Mouse (Mus musculus) forebrain, postnatal 0 days (tissue): Measurements from ENCODE around the gene Hist1h2bg. TPM values are rescaled to one million over a fixed set of nuclear protein-coding genes. Genes with fewer than 3 reads are reported as not detected.

ENCODE experiments used
- ATAC-seq: fragments of 200-750 bp; cut with Nextera tagmentation; 2 replicates; pipeline ENCODE4 v1.8.0; 2017; ENCODE audit warnings: mild to moderate bottlenecking, moderate library complexity
- DNase-seq: peaks from one replicate; pipeline ENCODE4 v3.0.0-alpha.2; 2015
- H3K27ac ChIP-seq: fragments of 300-500 bp; sonication (generic); 2 replicates; pipeline ENCODE4 v1.5.1; 2014; ENCODE audit warnings: low read depth, mild to moderate bottlenecking, antibody characterized with exemption, low read length, moderate library complexity, mixed read lengths
- H3K27me3 ChIP-seq: fragments of 300-500 bp; sonication (generic); 2 replicates; pipeline ENCODE4 v1.6.1; 2014; ENCODE audit warnings: mild to moderate bottlenecking, low read length, mixed read lengths; ENCODE audit not compliant: insufficient read depth
- H3K36me3 ChIP-seq: fragments of 300-500 bp; sonication (generic); 2 replicates; pipeline ENCODE4 v1.6.1; 2014; ENCODE audit warnings: mild to moderate bottlenecking, moderate library complexity; ENCODE audit not compliant: insufficient read depth
- H3K4me1 ChIP-seq: fragments of 300-500 bp; sonication (generic); 2 replicates; pipeline ENCODE4 v1.6.1; 2014; ENCODE audit warnings: antibody characterized with exemption; ENCODE audit not compliant: insufficient read depth
- H3K4me2 ChIP-seq: fragments of 300-500 bp; sonication (generic); 2 replicates; pipeline ENCODE4 v1.6.1; 2014; ENCODE audit warnings: low read depth, mild to moderate bottlenecking, moderate library complexity
- H3K4me3 ChIP-seq: fragments of 300-500 bp; sonication (generic); 2 replicates; pipeline ENCODE4 v1.5.1; 2014; ENCODE audit warnings: low read depth, low read length, mixed read lengths
- H3K9ac ChIP-seq: fragments of 300-500 bp; sonication (generic); 2 replicates; pipeline ENCODE4 v1.6.1; 2014; ENCODE audit warnings: mild to moderate bottlenecking
- H3K9me3 ChIP-seq: fragments of 300-500 bp; sonication (generic); 2 replicates; pipeline ENCODE4 v1.6.1; 2016; ENCODE audit warnings: low read length
- CTCF ChIP-seq: sonication (generic); IDR thresholded peaks from 2 replicates; pipeline ENCODE4 v1.5.1; 2016; ENCODE audit warnings: antibody characterized with exemption, control low read depth, low read depth
- WGBS: fragments of 180-500 bp; shearing (Covaris S2); extraction: QIAGEN DNeasy Blood & Tissue Kit; methylation state at CpG from one replicate; pipeline ENCODE4 v1.1.7; 2014; 5-methylcytosine and 5-hydroxymethylcytosine counted together
- microRNA-seq, 2 experiments: library from miRNA; unstranded; fragments of <30 nt; microRNA quantifications; one replicate each; pipeline ENCODE4; 2016
- polyA plus RNA-seq: library from polyadenylated mRNA; unstranded; fragments of >200 nt; fragmentation: Nextera tagmentation; extraction: Ambion mirVana; gene quantifications from 2 replicates; pipeline ENCODE4 v1.2.1, GENCODE M21; 2015
- total RNA-seq: library from RNA; depleted of rRNA; stranded (reverse); fragments of >200 nt; gene quantifications from 2 replicates; pipeline ENCODE4 v1.2.3, GENCODE M21; 2014; rRNA removed

Hist1h2bg gene
- total and polyA plus RNA-seq, 2 experiments from 2014 or later: 3.6 to 367 TPM

GRCm38 (mm10) chr13:23605052-23605451 is 33.9 kb downstream of the Hist1h2bg start:
- no peaks in the 10 kb centered on the region for H3K36me3 ChIP-seq
- ATAC-seq (no peak), DNase-seq (no peak)
- H3K4me3 ChIP-seq: no peak overlapping the region
- H3K4me2 ChIP-seq: no peak overlapping the region
- WGBS: 87% methylated on average over 3 of the region's 3 CpGs
- H3K27ac ChIP-seq: no peak overlapping the region
- no peaks in the 10 kb centered on the region for H3K27me3 ChIP-seq
- TF ChIP-seq CTCF: no peak
- no peaks in the 10 kb centered on the region for H3K9me3 ChIP-seq
- no peak overlapping the region for H3K9ac ChIP-seq
- H3K4me1 ChIP-seq: no peaks in the 10 kb centered on the region

GRCm38 (mm10) chr13:23609209-23609608 is 38.0 kb downstream of the Hist1h2bg start:
- DNase-seq: no peak
- Histone ChIP-seq H3K36me3 (no peaks in the 10 kb centered on the region), H3K4me3 (no peak overlapping the region), H3K4me1 (no peaks in the 10 kb centered on the region), H3K27me3 (no peaks in the 10 kb centered on the region), H3K9ac (no peak overlapping the region), H3K27ac (no peak overlapping the region), H3K9me3 (no peaks in the 10 kb centered on the region), H3K4me2 (no peak overlapping the region)
- TF ChIP-seq CTCF: no peak
- WGBS: 93% methylated on average over 4 of the region's 4 CpGs
- ATAC-seq: no peak

GRCm38 (mm10) chr13:23609844-23610243 is 38.6 kb downstream of the Hist1h2bg start:
- no peak overlapping the region for H3K27ac ChIP-seq
- no peaks in the 10 kb centered on the region for H3K9me3 ChIP-seq
- H3K27me3 ChIP-seq: no peaks in the 10 kb centered on the region
- no peak overlapping the region for H3K4me3 ChIP-seq
- no peak overlapping the region for H3K4me2 ChIP-seq
- TF ChIP-seq CTCF: no peak
- no peak overlapping the region for H3K9ac ChIP-seq
- DNase-seq: no peak
- H3K4me1 ChIP-seq: no peaks in the 10 kb centered on the region
- ATAC-seq: no peak
- no peaks in the 10 kb centered on the region for H3K36me3 ChIP-seq

GRCm38 (mm10) chr13:23610393-23610792 is 39.2 kb downstream of the Hist1h2bg start:
- Histone ChIP-seq H3K9me3 (no peaks in the 10 kb centered on the region), H3K27me3 (no peaks in the 10 kb centered on the region), H3K4me3 (no peak overlapping the region), H3K36me3 (no peaks in the 10 kb centered on the region), H3K27ac (no peak overlapping the region), H3K4me2 (no peak overlapping the region), H3K9ac (no peak overlapping the region), H3K4me1 (no peaks in the 10 kb centered on the region)
- WGBS: 63% methylated on average over 2 of the region's 2 CpGs
- TF ChIP-seq CTCF: no peak
- ATAC-seq (no peak), DNase-seq (no peak)

GRCm38 (mm10) chr13:23611638-23612037 is 40.4 kb downstream of the Hist1h2bg start:
- Histone ChIP-seq H3K9me3 (no peaks in the 10 kb centered on the region), H3K36me3 (no peaks in the 10 kb centered on the region), H3K27me3 (no peaks in the 10 kb centered on the region), H3K4me1 (no peaks in the 10 kb centered on the region), H3K27ac (no peak overlapping the region), H3K4me3 (no peak overlapping the region), H3K9ac (no peak overlapping the region), H3K4me2 (no peak overlapping the region)
- ATAC-seq: no peak
- no peak for DNase-seq
- WGBS: 83% methylated on average over 3 of the region's 3 CpGs
- TF ChIP-seq CTCF: no peak

- H3K4me2 ChIP-seq: peak overlapping the region; percentile 83
- no peaks in the 10 kb centered on the region for H3K36me3 ChIP-seq
- no peaks in the 10 kb centered on the region for H3K9me3 ChIP-seq
- peaks cover 7% of the 10 kb centered on the region; the same call in 1 of the 2 replicates for H3K4me1 ChIP-seq
- DNase-seq (no peak), ATAC-seq (no peak)
- H3K27me3 ChIP-seq: no peaks in the 10 kb centered on the region
- H3K9ac ChIP-seq: peak overlapping the region; percentile 73
- 37% methylated on average over 12 of the region's 12 CpGs for WGBS
- H3K4me3 ChIP-seq: peak overlapping the region; percentile 47
- peak overlapping the region; percentile 93 for H3K27ac ChIP-seq
- TF ChIP-seq CTCF: no peak
Measured at GRCm38 (mm10) chr13:23620056-23620732, 49.0 kb downstream of the Hist1h2bg start.

GRCm38 (mm10) chr13:23620733-23621531 is 49.7 kb downstream of the Hist1h2bg start, which contains the start of gene Hist1h2be:
Gene Hist1h2be (minus strand): TSS chr13:23621124.
- Histone ChIP-seq H3K9me3 (no peaks in the 10 kb centered on the region), H3K4me1 (peaks cover 7% of the 10 kb centered on the region; the same call in 1 of the 2 replicates), H3K9ac (peak within 1 kb of the TSS; percentile 73), H3K4me3 (peak within 1 kb of the TSS; percentile 47), H3K36me3 (no peaks in the 10 kb centered on the region), H3K27me3 (no peaks in the 10 kb centered on the region), H3K4me2 (peak within 1 kb of the TSS; percentile 83), H3K27ac (peak within 1 kb of the TSS; percentile 93)
- WGBS: under 1% methylated on average over 27 of the region's 27 CpGs
- TF ChIP-seq CTCF: no peak
- peak; percentile 91 for DNase-seq
- peak; percentile 90 for ATAC-seq

Small RNA genes within 50 kb of the gene (microRNA-seq; reads per million reads assigned to microRNA genes)
- gene Gm44297 (0 reads per million in 2 experiments), gene Gm44359 (0 reads per million in 2 experiments), gene Gm44394 (0 reads per million in 2 experiments)

Other genes starting within 250 kb of the Hist1h2bg start
Only the 30 nearest of the 35 such genes appear.
- gene Abt1, start 147.5 kb upstream of the Hist1h2bg start, total RNA-seq: 6.5 and 8.2 TPM in 2 replicates
- 7.7 and 8.2 TPM in 2 replicates for gene Abt1, start 147.5 kb upstream of the Hist1h2bg start, polyA plus RNA-seq
- 0.08 and 0.33 TPM in 2 replicates for gene Btn1a1, start 105.5 kb upstream of the Hist1h2bg start, total RNA-seq
- gene Btn1a1, start 105.5 kb upstream of the Hist1h2bg start, polyA plus RNA-seq: 0.12 TPM in 1 of 2 replicates, not detected in the other
- gene Btn2a2, start 82.5 kb upstream of the Hist1h2bg start, total RNA-seq: not detected in 2 replicates
- gene Btn2a2, start 82.5 kb upstream of the Hist1h2bg start, polyA plus RNA-seq: 0.10 TPM in 1 of 2 replicates, not detected in the other
- 1,275 and 1,840 TPM in 2 replicates for gene Hist1h4h, start 40.3 kb upstream of the Hist1h2bg start, total RNA-seq
- gene Hist1h4h, start 40.3 kb upstream of the Hist1h2bg start, polyA plus RNA-seq: 4.1 and 5.7 TPM in 2 replicates
- 135 and 227 TPM in 2 replicates for gene Hist1h2af, start 37.5 kb upstream of the Hist1h2bg start, total RNA-seq
- not detected in 2 replicates for gene Hist1h2af, start 37.5 kb upstream of the Hist1h2bg start, polyA plus RNA-seq
- gene Hist1h3g, start 36.0 kb upstream of the Hist1h2bg start, total RNA-seq: 116 and 134 TPM in 2 replicates
- gene Hist1h3g, start 36.0 kb upstream of the Hist1h2bg start, polyA plus RNA-seq: 0.50 TPM in 1 of 2 replicates, not detected in the other
- gene Hist1h2bh, start 28.0 kb upstream of the Hist1h2bg start, total RNA-seq: 12.5 and 17.0 TPM in 2 replicates
- gene Hist1h2bh, start 28.0 kb upstream of the Hist1h2bg start, polyA plus RNA-seq: 0.17 TPM in 1 of 2 replicates, not detected in the other
- 116 and 119 TPM in 2 replicates for gene Hist1h3f, start 27.3 kb upstream of the Hist1h2bg start, total RNA-seq
- gene Hist1h3f, start 27.3 kb upstream of the Hist1h2bg start, polyA plus RNA-seq: 0.17 and 0.47 TPM in 2 replicates
- 586 and 753 TPM in 2 replicates for gene Hist1h4f, start 19.7 kb upstream of the Hist1h2bg start, total RNA-seq
- gene Hist1h4f, start 19.7 kb upstream of the Hist1h2bg start, polyA plus RNA-seq: 0.70 TPM in 1 of 2 replicates, not detected in the other
- gene Hist1h1d, start 18.1 kb upstream of the Hist1h2bg start, total RNA-seq: 48.5 and 66.7 TPM in 2 replicates
- gene Hist1h1d, start 18.1 kb upstream of the Hist1h2bg start, polyA plus RNA-seq: 0.12 and 0.18 TPM in 2 replicates
- 180 and 204 TPM in 2 replicates for gene Hist1h3e, start 9.0 kb upstream of the Hist1h2bg start, total RNA-seq
- gene Hist1h3e, start 9.0 kb upstream of the Hist1h2bg start, polyA plus RNA-seq: 1.9 and 2.0 TPM in 2 replicates
- 111 TPM in 2 replicates for gene Hist1h2ae, start 176 bp upstream of the Hist1h2bg start, total RNA-seq
- 12.5 and 23.0 TPM in 2 replicates for gene Hist1h2ae, start 176 bp upstream of the Hist1h2bg start, polyA plus RNA-seq
- 226 and 289 TPM in 2 replicates for gene Hist1h2bf, start 2.8 kb downstream of the Hist1h2bg start, total RNA-seq
- not detected in 2 replicates for gene Hist1h2bf, start 2.8 kb downstream of the Hist1h2bg start, polyA plus RNA-seq
- gene Hist1h2ad, start 3.0 kb downstream of the Hist1h2bg start, total RNA-seq: 204 and 274 TPM in 2 replicates
- gene Hist1h2ad, start 3.0 kb downstream of the Hist1h2bg start, polyA plus RNA-seq: 0.78 TPM in 1 of 2 replicates, not detected in the other
- 73.0 and 78.9 TPM in 2 replicates for gene Hist1h3d, start 4.4 kb downstream of the Hist1h2bg start, total RNA-seq
- gene Hist1h3d, start 4.4 kb downstream of the Hist1h2bg start, polyA plus RNA-seq: 0.57 and 0.80 TPM in 2 replicates
- 258 and 695 TPM in 2 replicates for gene Hist1h4d, start 10.2 kb downstream of the Hist1h2bg start, total RNA-seq
- 25.0 and 42.2 TPM in 2 replicates for gene Hist1h4d, start 10.2 kb downstream of the Hist1h2bg start, polyA plus RNA-seq
- 98.5 and 120 TPM in 2 replicates for gene Hist1h2be, start 49.7 kb downstream of the Hist1h2bg start, total RNA-seq
- 0.31 and 0.39 TPM in 2 replicates for gene Hist1h2be, start 49.7 kb downstream of the Hist1h2bg start, polyA plus RNA-seq
- gene Hist1h1e, start 51.2 kb downstream of the Hist1h2bg start, total RNA-seq: 204 and 218 TPM in 2 replicates
- 11.1 and 16.3 TPM in 2 replicates for gene Hist1h1e, start 51.2 kb downstream of the Hist1h2bg start, polyA plus RNA-seq
- 40.9 and 44.8 TPM in 2 replicates for gene Hist1h2ac, start 112.6 kb downstream of the Hist1h2bg start, total RNA-seq
- gene Hist1h2ac, start 112.6 kb downstream of the Hist1h2bg start, polyA plus RNA-seq: 0.41 and 0.49 TPM in 2 replicates
- gene Hist1h2bc, start 112.8 kb downstream of the Hist1h2bg start, total RNA-seq: 93.7 and 124 TPM in 2 replicates
- gene Hist1h2bc, start 112.8 kb downstream of the Hist1h2bg start, polyA plus RNA-seq: 29.2 and 35.3 TPM in 2 replicates
- gene Hist1h1t, start 124.4 kb downstream of the Hist1h2bg start, total RNA-seq: 1.3 TPM in 1 of 2 replicates, not detected in the other
- gene Hist1h1t, start 124.4 kb downstream of the Hist1h2bg start, polyA plus RNA-seq: not detected in 2 replicates
- gene Hist1h4c, start 127.1 kb downstream of the Hist1h2bg start, total RNA-seq: 917 and 942 TPM in 2 replicates
- gene Hist1h4c, start 127.1 kb downstream of the Hist1h2bg start, polyA plus RNA-seq: 2.3 and 5.0 TPM in 2 replicates
- gene Hfe, start 139.5 kb downstream of the Hist1h2bg start, total RNA-seq: 2.5 and 3.6 TPM in 2 replicates
- 4.4 and 6.0 TPM in 2 replicates for gene Hfe, start 139.5 kb downstream of the Hist1h2bg start, polyA plus RNA-seq
- 475 and 498 TPM in 2 replicates for gene Hist1h1c, start 167.4 kb downstream of the Hist1h2bg start, total RNA-seq
- 24.0 and 26.3 TPM in 2 replicates for gene Hist1h1c, start 167.4 kb downstream of the Hist1h2bg start, polyA plus RNA-seq
- gene Hist1h3c, start 174.2 kb downstream of the Hist1h2bg start, total RNA-seq: 294 and 301 TPM in 2 replicates
- gene Hist1h3c, start 174.2 kb downstream of the Hist1h2bg start, polyA plus RNA-seq: 0.84 TPM in 1 of 2 replicates, not detected in the other
- gene Hist1h2bb, start 175.3 kb downstream of the Hist1h2bg start, total RNA-seq: 647 and 680 TPM in 2 replicates
- not detected in 2 replicates for gene Hist1h2bb, start 175.3 kb downstream of the Hist1h2bg start, polyA plus RNA-seq
- 305 and 340 TPM in 2 replicates for gene Hist1h2ab, start 179.7 kb downstream of the Hist1h2bg start, total RNA-seq
- 4.4 and 6.7 TPM in 2 replicates for gene Hist1h2ab, start 179.7 kb downstream of the Hist1h2bg start, polyA plus RNA-seq
- 229 and 254 TPM in 2 replicates for gene Hist1h3b, start 180.9 kb downstream of the Hist1h2bg start, total RNA-seq
- gene Hist1h3b, start 180.9 kb downstream of the Hist1h2bg start, polyA plus RNA-seq: 0.25 and 0.67 TPM in 2 replicates
- gene Hist1h4b, start 185.6 kb downstream of the Hist1h2bg start, total RNA-seq: 184 and 254 TPM in 2 replicates
- 1.8 and 3.0 TPM in 2 replicates for gene Hist1h4b, start 185.6 kb downstream of the Hist1h2bg start, polyA plus RNA-seq
- gene Hist1h4a, start 189.8 kb downstream of the Hist1h2bg start, total RNA-seq: 303 and 421 TPM in 2 replicates
- gene Hist1h4a, start 189.8 kb downstream of the Hist1h2bg start, polyA plus RNA-seq: 0.64 TPM in 1 of 2 replicates, not detected in the other